Mouse (Mus musculus) kidney, adult 2 months (tissue): ENCODE data around the gene Ckap2l.

Experiments
- CTCF ChIP-seq: fragments of 200-500 bp; conservative IDR thresholded peaks from 2 replicates; pipeline ENCODE4 v1.5.1; 2011; ENCODE audit warnings: low read depth, mild to moderate bottlenecking, control low read depth, low read length, moderate library complexity, mixed read lengths; ENCODE audit not compliant: insufficient read depth, insufficient read length
- POLR2A ChIP-seq: fragments of 200-500 bp; IDR thresholded peaks from one replicate; pipeline ENCODE4 v1.6.1; 2011; ENCODE audit warnings: low read depth, low read length, control low read depth

DNA sequence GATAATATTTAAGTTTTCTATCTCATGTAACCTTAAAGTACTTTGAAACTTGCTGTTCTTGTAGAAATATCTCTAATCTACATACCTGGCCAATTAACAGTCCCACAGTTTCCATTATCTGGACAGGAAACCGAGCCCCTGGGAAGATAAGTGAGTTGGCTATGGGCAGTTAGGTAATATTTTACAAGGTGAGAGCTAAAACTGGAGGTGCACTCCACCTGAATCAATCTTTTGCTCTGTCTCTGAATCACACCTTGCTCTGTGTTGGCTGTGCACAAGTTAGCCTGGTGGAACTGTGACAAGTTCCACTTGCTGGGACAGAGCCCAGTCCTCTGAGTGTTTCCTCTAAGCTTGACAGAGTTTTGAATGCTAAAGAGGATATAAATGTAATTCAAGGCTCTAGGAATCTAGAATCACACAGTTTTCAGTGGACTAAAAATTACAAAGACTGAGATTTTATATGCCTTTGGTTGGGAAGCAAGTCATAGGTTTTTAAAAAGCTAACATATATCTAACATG lies 25.2 kb upstream of the Ckap2l start:
- TF ChIP-seq POLR2A, result no peak
- no peak for TF ChIP-seq CTCF
